Mouse (Mus musculus): ENCODE results near the gene Mndal.
"Not testable (repeated sequence)": the region's sequence is repeated elsewhere in the genome, so short reads cannot be mapped to it uniquely, and the experiment has no call there.

Gene Mndal

GRCm38 (mm10) chr1:173889741-173890140 lies 52.5 kb downstream of the Mndal start:
- DNase-seq (ENCODE audit: low read depth, low spot score), result not testable (repeated sequence)

DNA sequence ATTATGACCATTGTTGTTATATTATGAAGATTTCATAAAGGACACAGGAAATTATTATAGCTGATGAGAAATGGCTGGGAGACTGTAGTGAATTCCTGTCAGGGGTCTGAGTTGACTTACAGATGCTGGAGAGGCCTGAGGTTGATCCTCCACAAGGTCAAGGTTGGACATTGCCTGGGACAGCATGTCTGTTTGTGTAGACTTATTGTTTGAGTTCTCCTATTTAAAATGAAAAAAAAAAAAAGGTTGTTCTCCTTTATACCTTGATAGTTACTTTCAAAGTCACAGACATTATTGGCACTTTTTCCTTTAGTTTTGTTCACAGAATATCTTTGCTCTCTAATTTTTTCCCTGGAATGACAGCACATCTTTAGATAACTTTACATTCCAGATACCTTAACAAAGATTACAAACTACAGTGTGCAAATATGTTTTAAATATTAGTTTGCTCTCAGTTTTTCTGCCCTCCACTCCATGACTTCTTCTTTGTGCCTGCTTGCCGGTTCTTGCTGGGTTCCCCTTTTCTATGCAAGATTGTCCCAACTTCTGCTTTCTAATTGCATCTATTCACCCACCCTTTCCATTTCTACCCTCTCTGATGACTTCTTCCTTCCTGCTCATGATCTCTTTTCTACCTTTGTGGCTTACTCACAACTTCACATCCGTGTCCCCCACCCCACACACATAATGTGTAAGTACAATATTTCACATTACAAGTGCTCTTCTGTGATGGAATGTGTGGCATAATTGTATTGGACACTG lies 55.1 kb downstream of the Mndal start:
- peak; percentile 9 for DNase-seq (ENCODE audit: low read depth, low spot score)

- not testable (repeated sequence) for DNase-seq (ENCODE audit: low read depth, low spot score)
These were observed 62.2 kb downstream of the Mndal start for GRCm38 (mm10) chr1:173880004-173880666.

DNA sequence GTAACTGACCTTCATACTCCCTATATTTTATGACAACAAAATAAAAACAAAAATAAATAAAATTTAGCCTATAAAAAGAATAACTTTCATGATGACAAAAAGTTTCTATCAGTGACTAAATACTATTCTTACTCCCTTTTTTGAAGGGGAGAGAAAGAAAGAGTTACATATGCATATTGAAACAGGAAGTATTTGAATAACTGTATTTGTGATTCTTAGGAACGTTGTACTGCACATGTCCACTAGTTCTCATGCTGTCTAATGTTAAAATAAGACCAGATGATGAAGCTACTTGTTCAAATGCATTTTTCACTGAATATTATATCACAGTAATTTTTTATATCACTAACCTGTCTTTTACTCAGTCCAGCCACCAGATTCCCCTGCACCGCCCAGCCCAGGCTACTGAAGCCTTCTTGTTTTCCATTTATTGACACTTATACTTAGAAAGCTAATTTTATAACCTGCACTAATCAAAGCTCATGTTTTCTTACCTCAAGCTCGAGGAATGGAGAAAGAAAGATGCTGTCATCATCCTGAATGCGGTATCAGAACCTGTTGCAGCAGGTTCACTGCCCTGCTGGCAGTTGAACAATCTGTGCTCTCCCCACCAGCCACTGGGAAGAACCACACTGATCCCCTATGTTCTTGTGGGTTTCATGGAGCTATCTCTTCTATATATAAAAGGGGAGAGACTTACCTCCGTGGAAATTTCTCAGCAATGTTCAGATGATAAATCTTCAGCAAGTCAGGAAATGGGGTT lies 62.9 kb downstream of the Mndal start:
- DNase-seq (ENCODE audit: low read depth, low spot score), result not testable (repeated sequence)

DNA sequence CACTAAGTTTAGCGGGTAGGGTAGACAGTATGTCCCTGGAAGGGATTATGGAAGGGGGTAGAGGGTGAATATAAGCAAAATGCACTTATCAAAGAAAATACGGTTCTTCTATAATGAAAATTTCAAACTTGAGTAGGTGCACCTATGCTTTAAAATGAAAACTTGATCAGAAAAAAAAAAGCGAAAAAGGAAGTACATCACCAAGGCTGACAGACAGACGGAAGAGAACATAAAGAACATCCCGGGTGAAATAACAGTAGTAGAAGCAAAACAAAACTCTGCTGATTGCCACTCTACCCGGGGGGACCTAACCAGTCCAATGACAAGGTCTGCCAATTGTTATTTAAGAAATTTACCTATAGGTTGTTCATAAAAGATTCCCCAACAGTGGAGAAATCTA lies 64.0 kb downstream of the Mndal start:
- DNase-seq (ENCODE audit: low read depth, low spot score), result not testable (repeated sequence)

- DNase-seq (ENCODE audit: low read depth, low spot score), result not testable (repeated sequence)
These were observed 65.2 kb downstream of the Mndal start for GRCm38 (mm10) chr1:173877125-173877524.

DNA sequence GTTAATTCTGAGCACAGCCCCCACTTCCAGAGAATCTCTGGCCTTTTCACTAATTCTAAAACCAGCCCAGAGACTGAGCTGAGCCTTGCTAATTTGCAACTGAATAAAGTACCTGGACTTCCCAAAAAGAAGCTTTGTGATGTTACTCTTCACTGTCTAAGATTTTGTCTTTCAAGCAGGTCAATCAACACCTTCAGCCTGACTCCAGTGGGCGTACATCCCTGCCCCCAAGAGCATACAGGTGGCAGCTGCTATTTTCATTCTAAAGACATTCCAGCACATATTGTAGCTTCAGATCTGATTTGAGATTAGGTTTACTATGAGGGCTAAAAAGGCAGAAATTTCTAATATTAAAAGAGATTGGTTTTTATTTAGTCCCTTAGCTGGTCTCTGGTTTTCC lies 73.7 kb downstream of the Mndal start:
- not testable (repeated sequence) for DNase-seq (ENCODE audit: low read depth, low spot score)

GRCm38 (mm10) chr1:173866504-173866903 lies 75.8 kb downstream of the Mndal start:
- no peak for DNase-seq (ENCODE audit: low read depth, low spot score)

DNA sequence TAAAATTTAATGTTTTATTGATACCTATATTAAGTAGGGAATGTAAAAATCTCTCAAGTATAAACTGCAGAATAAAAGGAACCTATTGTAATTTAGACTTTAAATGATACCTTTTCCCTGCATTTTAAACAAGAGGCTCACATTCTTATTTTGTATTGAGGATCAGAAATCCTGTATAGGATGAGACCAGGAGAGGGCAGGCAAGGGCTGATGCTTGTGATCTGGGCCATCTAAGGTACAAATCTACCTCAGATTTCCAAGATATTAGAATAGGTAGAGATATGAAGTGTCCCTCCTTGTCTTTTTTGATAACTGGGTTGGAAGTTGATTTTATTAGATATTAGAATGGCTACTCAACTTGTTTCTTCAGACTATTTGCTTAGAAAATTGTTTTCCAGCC lies 88.6 kb downstream of the Mndal start:
- peak; percentile 36 for DNase-seq (ENCODE audit: low read depth, low spot score)

GRCm38 (mm10) chr1:173852853-173853252 lies 89.4 kb downstream of the Mndal start:
- DNase-seq (ENCODE audit: low read depth, low spot score), result not testable (repeated sequence)

DNA sequence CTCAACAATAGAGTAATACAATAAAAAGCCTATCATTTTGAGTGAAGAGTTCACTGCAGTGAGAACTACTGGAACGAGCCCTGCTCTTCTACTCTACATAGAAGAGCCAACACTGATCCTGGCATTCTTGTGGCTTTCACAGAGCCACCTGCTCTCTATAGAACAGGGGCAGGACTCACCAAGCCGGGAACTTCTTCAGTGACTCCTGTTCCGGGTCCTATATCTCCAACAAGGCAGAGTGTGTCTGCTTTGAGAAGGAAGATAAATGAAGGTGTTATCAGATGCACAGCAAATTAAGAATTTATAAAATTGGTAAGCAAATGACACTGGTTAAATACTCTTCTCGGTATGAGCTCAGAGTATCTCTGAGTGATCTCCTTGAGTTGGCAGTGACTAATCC lies 96.1 kb downstream of the Mndal start:
- not testable (repeated sequence) for DNase-seq (ENCODE audit: low read depth, low spot score)

DNA sequence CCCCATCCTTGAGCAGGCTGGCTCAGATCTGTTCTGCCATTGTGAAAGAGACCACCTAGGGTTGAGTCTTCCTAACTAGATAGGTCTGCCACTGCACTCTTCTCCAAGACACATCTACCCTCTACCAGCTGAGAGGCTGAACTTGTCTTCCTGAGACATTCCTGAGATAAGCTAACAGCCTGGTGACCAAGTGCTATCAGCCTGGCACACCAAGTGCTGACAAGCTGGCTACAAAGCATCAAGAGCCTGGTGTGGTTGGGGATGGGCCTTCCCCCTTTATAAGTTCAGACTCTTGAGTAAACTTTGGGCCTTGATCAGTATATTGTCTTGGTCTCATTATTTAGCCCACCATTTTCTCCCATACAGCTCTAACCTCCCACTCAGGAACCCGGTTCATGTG lies 97.5 kb downstream of the Mndal start:
- DNase-seq (ENCODE audit: low read depth, low spot score), result no peak

GRCm38 (mm10) chr1:173821481-173821803 lies 120.8 kb downstream of the Mndal start:
- not testable (repeated sequence) for DNase-seq (ENCODE audit: low read depth, low spot score)

DNA sequence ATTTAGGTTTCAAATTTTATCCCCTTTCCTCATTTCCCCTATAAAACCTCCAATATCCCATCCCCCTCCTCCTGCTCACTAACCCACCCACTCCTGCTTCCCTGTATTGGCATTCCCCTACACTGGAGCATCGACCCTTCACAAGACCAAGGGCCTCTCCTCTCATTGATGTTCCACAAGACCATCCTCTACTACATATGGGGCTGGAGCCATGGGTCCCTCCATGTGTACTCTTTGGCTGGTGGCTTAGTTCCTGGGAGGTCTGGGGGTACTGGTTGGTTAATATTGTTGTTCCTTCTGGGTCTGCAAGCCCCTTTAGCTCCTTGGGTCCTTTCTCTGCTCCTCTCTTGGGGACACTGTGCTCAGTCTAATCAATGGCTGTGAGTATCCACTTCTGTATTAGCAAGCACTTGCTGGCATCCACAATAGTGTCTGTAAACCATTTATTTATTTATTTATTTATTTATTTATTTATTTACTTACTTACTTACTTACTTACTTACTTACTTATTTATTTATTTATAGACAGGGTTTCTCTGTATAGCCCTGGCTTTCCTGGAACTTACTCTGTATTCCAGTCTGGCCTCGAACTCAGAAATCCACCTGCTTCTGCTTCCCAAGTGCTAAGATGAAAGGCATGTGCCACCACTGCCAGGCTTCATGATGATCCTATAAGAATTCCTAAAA lies 121.4 kb downstream of the Mndal start:
- DNase-seq (ENCODE audit: low read depth, low spot score), result not testable (repeated sequence)

DNA sequence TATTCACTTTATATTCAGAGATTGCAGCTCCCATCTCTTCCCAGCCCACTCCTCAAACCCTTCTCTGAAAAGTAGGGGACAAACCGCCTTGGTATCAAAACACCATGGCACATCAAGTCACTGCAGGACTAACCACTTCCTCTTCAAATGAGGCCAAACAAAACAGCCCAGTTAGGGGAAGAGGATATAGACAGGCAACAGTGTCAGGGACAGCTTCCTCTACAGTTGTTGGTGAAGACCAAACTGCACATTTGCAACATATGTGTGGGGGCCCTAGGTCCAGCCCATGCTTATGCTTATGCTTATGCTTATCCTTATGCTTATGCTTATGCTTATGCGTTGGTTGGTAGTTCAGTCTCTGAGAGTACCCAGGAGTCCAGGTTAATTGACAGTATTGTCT lies 133.0 kb downstream of the Mndal start:
- DNase-seq (ENCODE audit: low read depth, low spot score), result peak; percentile 46

GRCm38 (mm10) chr1:173802689-173803281 lies 139.5 kb downstream of the Mndal start:
- DNase-seq (ENCODE audit: low read depth, low spot score), result not testable (repeated sequence)

DNA sequence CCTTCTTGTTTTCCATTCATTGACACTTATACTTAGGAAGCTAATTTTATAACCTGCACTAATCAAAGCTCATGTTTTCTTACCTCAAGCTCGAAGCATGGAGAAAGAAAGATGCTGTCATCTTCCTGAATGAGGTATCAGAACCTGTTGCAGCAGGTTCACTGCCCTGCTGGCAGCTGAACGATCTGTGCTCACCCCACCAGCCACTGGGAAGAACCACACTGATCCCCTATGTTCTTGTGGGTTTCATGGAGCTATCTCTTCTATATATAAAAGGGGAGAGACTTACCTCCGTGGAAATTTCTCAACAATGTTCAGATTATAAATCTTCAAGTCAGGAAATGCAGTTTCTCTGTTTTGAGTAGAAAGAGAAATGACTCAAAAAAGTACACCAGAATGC lies 140.1 kb downstream of the Mndal start:
- not testable (repeated sequence) for DNase-seq (ENCODE audit: low read depth, low spot score)

DNA sequence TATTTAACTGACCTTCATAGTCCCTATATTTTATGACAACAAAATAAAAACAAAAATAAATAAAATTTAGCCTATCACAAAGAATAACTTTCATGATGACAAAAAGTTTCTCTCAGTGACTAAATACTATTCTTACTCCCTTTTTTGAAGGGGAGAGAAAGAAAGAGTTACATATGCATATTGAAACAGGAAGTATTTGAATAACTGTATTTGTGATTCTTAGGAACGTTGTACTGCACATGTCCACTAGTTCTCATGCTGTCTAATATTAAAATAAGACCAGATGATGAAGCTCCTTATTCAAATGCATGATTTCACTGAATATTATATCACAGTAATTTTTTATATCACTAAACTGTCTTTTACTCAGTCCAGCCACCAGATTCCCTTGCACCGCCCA lies 140.5 kb downstream of the Mndal start:
- not testable (repeated sequence) for DNase-seq (ENCODE audit: low read depth, low spot score)
